Mouse (Mus musculus) megakaryocyte-erythroid progenitor cell, adult 5-6 weeks (primary cell): Measurements from ENCODE around the gene Msi2. TPM values are rescaled to one million over a fixed set of nuclear protein-coding genes. Genes with fewer than 3 reads are reported as not detected.
A peak's percentile ranks its signal among the peaks of the same experiment; 100 is the strongest.

Source experiments
- ATAC-seq: replicated peaks from 2 replicates; pipeline ENCODE4 v1.8.0; 2016; ENCODE audit warnings: mild to moderate bottlenecking, inconsistent platforms; ENCODE audit not compliant: severe bottlenecking, poor library complexity, low FRiP score, low TSS enrichment
- total RNA-seq, 2 experiments: library from RNA; stranded (forward) in 1 of 2; stranded (reverse) in 1 of 2; fragments of 200-1000, 215-1000 nt in 1 of 2; fragments of >200 nt in 1 of 2; fragmentation: Nextera tagmentation in 1 of 2; gene quantifications; 2 replicates each; pipeline ENCODE4 v1.2.3; 2014 to 2017

Msi2 gene
- total RNA-seq, 2 experiments from 2014 or later: 89.1 to 111 TPM

DNA sequence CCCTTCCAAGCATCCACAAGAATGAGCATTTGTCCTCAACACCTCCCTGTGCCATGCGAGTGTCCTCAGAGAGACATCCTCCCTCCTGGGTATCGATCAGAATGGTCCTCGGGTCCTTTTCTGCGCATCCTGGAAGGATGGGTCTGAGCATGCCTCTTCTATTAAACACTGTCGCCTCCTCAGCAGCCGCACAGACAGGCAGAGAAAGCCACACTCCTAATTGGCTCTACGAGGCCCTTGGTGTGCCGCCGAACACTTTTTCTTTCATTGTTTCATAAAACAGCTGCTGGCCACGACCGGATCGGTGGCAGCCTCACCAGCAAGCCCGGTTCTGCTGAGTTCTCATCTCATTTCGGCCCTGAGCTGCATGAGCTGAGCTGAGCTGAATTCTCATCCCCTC is 274.4 kb downstream of the Msi2 start:
- no peak for ATAC-seq

DNA sequence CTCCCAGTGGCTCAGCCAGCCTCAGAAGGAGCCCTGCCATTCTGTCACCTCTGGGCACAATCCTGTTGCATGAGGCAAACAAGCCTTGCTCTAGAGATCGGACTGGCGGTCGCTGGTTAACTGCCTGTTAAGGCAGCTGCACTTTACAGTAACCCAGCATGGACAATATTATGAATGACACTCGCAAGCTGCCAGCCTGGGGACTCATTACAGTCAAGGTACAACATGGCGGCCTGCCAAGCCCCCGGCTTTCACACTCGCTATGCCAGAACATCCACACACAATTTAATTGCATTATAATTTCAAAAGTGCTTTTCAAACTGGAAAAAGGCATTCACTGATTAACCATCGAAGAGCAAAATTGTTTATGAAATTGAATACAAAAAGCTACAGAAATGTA is 275.0 kb downstream of the Msi2 start:
- ATAC-seq: no peak

DNA sequence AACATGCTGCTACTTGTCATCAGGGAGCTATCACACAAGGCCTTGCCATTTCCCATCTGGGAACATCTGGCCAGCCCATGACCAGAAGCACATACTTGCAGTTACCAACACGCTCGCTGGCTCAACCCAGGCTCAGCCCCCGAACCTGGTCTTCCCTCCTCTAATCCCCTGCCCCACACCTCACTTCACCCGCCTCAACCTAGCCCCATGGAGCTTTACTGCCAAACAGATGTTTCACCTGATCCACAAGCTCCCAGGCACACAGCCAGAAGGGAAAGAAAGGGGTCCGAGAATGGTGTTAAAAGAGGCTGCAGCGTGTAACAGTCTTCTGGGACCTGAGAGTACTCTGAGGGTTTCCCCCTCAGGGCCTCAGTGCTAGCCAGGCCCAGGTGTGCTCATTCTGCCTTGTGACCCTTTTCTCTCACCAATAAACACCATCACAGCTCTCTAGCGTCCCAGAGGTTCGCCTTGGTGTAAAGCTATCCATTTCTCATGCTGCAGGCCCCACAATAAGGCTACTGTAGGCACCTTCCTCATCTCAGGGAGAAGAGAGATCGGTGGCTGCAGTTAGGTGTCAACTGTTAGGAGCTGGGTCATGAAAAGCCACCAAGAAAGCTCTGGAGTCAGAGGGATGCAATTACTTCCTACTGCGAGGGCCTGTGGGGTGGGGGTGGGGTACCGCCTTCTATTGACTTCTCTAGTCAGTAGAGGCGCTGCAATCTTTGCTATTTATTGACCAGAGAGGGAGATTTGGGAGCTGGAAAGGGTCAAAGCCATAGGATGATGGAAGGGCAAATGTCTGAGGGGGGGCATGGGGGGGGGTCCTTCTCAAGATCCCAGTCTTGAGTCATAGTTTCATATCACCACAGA is 276.2 kb downstream of the Msi2 start:
- no peak for ATAC-seq

DNA sequence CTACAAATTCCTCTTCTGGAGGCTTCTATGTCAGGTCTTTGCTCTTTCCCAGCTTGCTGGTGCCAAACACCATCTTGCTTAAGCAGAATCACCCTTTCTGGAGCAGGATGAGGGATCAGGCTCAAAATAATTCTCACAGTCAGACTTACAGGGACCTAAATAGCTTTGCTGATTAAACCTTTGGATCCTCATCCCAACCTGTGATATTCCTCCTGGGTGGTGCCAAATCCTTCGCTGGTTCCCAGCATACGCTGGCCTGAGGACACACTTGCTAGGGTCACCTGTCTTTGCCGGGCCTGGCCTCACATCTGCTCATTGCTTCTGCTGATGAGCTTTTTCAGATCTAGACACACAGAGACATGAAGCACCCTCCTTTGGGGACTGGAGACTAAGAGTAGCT is 279.7 kb downstream of the Msi2 start:
- no peak for ATAC-seq

DNA sequence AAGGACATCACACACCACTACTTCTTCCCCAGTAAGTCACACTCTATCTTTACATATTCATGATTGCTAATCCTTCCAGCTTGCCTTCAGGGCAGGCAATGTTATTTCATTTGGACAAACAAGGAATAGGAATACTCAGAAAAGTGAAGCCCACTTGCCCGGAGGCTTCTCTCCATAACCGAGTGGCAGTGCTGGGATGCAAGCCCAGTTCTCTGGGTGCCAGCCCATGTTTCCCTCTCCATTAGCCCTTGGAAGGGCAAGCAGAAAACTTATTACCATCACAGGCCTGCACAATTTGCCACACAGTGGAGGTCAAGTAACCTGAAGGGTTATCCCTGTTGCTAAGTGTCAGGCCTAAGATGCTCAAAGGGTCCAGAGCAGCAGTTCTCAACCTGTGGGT is 281.7 kb downstream of the Msi2 start:
- ATAC-seq: no peak

DNA sequence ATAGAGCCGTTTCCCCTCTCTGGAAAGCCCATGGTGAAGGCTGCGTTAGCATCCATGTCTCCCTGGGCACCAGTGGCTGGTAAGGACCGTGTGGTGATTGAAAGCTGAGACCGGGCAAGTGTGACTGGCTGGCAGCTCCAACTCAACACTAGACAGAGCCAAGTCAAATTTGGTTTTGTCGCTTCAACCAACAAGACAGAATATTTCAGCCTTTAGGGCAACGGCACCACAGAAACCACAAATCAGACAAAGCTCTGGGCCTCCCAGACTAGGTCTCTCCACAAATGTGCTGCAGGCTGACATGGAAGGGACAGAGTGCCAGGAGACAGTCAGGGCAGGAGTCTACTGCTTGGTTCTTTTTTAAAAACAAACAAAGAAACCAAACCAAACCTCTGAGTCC is 282.8 kb downstream of the Msi2 start:
- peak; percentile 43; the same call in 1 of the 2 replicates for ATAC-seq

DNA sequence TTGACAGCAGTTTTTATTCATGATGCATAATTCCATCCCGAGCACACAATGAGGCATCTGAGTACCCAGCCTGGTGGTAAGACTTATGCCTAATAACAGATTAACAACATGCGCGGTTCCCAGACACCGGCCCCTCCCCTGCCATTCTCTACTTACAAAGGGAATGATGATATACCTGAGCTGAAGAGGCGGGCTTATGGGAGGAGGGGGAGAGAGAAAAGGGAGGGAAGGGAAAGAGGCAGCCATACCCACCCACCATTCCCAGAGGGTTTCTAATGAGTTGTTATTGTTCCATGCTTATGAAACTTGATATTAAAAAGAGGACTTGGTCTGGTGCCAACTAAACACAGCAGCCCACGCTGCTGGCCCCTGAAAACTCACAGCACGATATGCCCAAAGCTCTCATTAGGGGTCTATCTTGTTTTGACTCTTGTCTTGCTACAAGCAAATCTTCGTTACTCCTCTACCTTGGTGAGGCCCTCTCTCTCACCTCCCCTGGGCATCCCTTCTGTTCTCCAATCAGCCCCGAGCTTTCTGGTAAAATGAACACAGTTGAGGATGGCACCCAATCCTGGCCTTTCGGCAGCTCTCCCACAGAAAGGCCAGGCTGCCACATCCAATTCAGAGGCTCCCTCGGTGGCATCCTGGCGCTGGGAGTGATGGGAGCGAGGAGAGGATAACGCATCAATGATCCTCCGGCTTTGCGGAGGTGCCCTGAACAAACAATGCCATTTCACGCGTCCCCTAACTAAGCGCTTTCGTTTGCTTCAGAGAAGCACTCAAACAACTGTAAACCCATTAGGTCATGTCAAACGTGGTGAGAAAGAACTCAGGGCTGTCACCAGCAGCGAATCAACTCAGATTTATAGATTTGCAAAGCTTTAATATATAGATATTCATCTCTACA is 286.7 kb downstream of the Msi2 start:
- no peak for ATAC-seq

DNA sequence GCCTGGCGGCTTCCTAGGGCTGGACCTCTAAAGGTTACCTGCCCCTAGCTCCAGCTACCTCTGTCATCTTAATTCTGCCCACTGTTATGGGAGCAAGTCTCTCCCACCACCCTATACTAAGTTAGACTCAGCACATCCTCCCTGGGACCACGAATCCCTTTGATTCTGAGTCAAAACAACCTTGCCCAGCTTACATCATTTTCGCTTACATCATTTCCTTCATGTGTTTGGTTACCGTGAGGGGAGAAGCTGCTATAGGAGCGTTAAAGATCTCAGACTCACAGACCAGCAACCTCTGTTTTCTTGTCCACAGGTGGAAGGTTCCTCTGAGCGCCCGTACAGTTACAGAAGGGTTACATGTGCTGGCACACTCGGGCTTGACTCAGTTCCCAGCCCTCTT is 288.0 kb downstream of the Msi2 start:
- ATAC-seq: no peak

DNA sequence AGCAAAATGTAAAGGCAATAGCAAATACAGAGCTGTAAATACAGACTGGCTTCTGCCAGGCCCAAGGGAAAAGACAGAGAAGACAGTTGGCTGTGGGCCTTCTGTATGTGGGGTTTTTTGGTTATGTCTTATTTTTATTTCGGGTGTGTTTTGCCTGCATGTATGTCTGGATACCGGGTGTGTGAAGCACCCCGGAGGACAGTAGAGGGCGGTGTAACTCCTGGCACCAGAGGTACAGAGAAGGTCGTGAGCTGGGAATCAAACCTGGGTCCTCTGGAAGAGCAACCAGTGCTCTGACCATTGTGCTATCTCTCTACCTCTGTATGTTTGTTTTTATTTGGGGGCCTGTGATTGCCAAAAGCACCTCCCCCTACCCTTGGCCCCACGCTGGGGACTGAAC is 288.6 kb downstream of the Msi2 start:
- ATAC-seq: no peak

DNA sequence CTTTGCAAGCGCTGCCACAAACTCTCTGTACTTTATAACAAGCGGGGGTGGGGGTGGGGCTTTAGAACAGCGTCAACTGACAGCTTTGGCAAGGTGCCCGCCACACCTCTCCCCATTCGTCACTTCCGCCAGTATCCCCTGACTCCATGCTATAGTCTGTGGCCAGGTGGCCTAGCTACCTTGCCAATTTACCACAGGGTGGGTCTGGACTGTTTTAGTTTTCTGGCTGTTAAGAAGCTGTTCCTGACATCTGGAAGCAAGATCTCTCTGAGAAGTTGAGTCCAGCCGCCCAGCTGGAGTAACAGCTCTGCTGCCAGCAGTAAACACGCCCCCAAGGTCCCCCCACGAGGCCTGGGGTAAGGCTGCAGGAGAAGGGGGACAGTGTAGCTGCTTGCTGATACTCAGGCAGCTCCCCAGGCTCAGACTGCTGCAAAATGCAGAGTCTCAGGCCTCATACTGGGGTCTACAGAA is 292.6 kb downstream of the Msi2 start:
- peak; percentile 83 for ATAC-seq

DNA sequence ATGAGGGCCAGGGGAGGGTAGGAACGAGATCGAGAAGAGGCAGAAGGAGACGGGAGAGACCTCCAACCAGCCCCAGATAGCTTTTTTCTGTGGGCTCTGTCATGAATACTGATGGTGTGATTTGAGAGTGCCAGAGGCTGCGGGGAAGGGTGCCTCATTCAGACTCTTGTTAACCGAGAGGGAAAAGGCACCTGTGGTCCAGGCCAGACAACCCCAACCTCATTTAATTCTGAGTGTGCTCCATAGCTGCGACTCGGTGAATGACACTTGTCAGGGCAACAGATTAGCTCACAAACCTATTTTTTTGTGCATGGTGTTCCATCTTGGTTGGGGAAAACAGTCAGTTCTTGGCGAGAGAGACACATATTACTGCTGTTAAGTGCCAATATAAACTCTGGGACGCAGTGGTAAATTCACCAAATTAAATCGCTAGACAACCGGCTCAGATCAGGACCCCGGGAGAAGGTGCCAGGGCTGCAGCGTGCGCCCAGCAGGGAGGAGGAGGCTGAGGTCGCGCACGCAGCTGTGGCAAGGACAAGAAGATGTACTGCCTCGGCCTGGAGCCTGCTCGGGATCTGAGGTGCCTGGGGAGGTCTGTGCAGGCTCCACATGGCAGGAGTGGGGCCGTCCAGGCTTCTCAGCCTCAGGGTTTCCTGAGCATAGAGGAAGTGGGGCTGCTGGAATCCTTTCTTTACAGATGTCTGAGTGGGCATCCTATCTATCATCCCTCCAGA is 294.1 kb downstream of the Msi2 start:
- ATAC-seq: no peak

DNA sequence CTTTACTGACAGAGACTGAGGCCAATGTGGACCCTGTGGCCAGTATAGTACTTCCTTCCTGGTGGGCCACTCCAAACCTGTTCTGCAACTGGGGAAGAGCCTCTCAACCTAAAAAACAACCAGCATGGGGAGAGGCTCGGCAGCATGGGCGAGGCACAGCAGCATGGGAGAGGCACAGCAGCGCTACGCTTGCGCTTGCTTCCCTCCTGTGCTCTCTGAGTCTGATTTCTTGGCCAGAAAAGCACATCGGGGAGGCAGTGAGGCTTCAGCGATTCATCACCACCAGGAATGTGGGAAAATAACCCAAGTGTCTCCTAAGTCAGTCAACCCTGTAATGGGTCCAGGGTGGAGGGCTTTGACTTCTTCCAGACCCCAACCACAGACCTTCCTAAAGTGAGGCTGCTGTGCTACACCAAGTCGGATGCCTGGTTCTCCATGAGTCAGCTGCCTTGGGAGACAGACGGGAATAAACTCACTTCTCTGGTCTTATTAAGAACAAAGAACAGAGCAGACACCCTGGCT is 297.2 kb downstream of the Msi2 start:
- no peak for ATAC-seq

DNA sequence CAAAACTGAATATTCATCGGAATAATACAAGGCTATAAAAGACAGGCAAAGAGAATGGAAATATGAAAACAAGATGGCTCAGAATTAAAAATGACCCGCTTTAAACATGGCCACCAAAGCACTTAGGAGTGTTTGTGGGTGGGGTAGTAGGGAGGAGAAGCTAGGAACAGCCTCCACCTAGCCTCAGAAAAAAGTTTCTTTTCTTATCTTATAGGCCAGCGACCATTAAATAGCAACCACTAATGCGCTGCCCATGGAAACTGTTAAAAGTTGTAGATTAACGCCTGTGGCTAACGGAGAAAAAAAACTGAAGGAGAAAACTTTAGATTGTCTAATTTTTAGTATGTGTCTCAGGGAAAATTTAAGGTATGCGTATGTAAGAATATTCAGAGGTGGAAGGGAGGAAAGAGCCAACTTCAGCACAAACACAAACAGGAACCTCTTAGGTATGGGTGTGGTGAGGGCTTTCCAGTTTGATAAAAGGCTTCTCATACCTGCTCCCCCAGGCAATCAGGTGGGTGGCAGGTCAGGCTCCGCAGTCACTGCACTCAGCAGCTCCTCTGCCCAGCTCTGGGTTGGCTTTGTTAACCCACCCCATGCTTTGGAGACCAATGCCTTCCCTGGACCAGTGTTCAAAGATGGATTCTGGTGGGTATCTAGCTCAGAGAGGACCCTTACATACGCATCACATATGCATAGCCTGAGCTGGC is 298.5 kb downstream of the Msi2 start:
- ATAC-seq: peak; percentile 84

DNA sequence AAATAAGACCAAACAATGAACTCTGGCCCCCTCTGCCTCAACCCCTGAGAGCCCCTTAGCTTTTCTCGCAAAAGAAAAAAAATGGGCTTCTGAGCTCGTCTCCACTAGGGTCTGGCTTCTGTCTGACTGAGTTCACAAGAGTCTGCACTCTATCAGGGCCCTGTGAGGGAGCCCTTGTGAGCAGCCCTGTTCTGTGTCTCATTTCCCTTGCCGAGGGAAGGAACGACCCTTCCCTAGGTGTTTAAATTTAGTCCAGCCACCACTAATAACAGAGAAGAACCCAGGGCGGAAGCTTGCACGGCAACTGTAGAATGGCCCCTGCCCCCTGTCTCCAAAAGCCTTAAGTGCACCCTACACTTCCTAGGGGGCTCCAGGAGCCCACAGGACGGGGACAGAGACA is 299.2 kb downstream of the Msi2 start:
- no peak for ATAC-seq

DNA sequence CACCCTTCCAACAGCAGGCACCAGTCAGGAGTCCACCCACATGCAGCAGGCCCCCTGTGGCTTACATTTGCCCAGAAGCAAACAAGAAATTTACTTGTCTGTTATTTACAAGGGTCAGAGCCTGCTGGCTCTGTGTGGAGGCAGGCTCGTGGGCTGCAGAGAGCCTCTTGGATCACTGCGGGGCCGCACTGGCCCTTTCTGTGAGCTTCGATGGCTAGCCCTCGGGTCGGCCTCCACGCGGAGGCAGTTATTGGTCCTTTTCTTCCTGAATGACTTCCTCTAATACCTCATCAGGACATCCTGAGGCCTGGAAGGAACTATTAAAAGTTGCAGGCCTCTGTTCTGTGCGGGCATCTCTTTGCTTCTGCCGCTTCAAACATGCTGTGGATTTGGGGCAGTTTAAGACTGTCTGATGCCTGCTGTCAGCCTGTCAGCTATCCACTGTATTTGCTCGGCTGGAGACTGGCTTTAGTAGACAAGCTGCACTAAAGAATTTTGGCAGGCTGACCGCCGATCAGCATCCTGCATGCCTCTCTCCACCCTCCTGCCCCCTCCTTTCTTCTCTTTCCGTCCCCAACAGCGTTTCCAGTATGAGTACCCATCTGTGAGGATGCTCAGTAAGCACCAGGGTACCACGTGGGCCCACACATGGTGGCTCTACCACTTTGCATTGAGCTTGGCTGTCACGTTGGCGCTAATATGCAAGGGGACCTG is 304.0 kb downstream of the Msi2 start:
- ATAC-seq: no peak

DNA sequence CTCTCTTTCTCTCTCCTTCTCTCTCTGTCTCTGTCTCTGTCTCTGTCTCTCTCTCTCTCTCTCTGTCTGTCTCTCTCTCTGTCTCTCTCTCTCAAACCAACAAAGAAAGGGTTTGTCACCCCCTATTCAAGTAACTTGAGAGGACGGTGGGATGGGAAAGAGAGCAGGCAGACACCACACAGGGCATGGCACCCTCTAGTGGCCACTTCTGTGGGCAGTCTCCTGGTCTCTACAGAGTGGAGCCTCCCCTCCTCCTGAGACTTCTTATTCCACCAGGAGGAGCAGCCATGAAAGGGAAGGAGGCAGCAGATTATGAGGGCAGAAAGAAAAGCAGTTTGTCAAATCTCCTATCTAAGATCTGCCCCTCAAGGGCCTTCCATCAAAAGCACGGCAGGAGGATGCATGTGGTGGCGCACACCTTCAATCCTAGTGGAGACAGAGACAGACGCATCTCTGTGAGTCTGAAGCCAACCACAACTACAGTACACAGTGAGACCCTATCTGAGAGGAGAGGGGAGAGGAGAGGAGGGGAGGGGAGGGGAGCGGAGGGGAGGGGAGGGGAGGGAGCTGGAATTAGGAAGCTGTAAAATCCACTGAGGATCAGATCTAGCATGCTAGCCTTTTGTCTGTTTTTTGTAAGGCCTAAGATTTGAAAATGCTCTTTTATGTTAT is 305.8 kb downstream of the Msi2 start:
- ATAC-seq: peak; percentile 69; the same call in 1 of the 2 replicates

DNA sequence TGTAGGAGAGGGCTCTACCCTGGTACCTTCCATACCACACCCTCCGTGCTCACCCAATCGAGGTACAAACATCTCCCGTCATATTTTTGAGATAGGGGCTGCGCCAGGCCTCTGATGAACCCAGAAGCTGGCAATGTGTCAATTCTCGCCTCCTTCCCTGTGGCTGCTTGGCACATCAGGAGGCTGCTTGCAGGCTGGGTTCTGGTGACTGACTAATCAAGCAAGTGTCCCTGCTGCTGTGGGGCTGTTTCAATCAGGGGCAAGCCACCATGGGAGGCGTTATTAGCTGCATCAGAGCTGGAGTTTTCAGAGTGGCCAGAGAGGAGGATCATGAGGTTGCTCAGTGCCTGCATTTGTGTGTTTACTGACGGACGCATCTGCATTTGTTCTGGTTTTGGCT is 310.0 kb downstream of the Msi2 start:
- ATAC-seq: peak; percentile 22; the same call in 1 of the 2 replicates

DNA sequence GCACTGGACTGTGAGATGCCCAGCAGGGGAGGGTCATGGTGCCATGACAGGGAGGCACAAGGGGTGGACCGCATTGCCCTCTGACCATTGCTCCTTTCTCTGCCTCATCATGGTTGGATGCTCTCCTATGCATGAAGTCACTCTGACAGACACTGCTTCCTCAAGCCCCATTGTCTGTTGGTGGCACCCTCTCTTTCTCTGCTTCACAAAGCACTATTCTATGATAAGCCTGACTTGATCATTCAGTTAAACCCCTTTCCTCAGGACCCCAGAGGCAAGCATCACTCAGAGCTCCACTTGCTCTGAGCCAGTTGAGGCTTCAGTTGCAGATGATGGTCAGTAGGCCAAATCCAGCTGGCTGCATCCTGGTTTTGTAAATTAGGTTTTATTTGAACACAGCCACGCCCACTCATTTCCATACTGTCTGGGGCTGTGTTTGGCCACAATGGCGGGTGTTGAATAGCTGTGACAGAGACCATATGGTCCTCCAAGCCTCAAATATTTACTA is 311.9 kb downstream of the Msi2 start:
- no peak for ATAC-seq
